Mouse (Mus musculus) liver, embryonic 14 days (tissue): ENCODE measurements around the gene Klk1b5. TPM values are rescaled to one million over a fixed set of nuclear protein-coding genes. Genes with fewer than 3 reads are reported as not detected.

Experiments
- polyA plus RNA-seq: library from polyadenylated mRNA; depleted of rRNA; stranded (reverse); fragments of >200 nt; gene quantifications from 2 replicates; pipeline ENCODE4 v1.2.3, GENCODE M21; 2012; rRNA removed

The Klk1b5 gene
- polyA plus RNA-seq = not detected in 2 replicates

GRCm38 (mm10) chr7:44215645-44216044, at the start of gene Klk1b5:
Gene Klk1b5, plus strand, starts transcription at chr7:44215945.

GRCm38 (mm10) chr7:44187936-44188335, 27.8 kb upstream of the Klk1b5 start, which contains the start of gene Klk1b24:
Gene Klk1b24, plus strand, starts transcription at chr7:44188236.

GRCm38 (mm10) chr7:44197891-44198290, 17.9 kb upstream of the Klk1b5 start, which contains the start of gene Klk1b3:
Gene Klk1b3, plus strand, starts transcription at chr7:44198191.

GRCm38 (mm10) chr7:44207135-44207534, 8.6 kb upstream of the Klk1b5 start, which contains the start of gene Klk1b4:
Gene Klk1b4, plus strand, starts transcription at chr7:44207435.

GRCm38 (mm10) chr7:44225076-44225475, 9.3 kb downstream of the Klk1b5 start, which contains the start of gene Klk1:
Gene Klk1, plus strand, starts transcription at chr7:44225360.

GRCm38 (mm10) chr7:44235909-44236308, 20.2 kb downstream of the Klk1b5 start, which contains the start of gene Gm36864:
Gene Gm36864, plus strand, starts transcription at chr7:44236177.

GRCm38 (mm10) chr7:44246055-44246983, 30.6 kb downstream of the Klk1b5 start, which contains the start of the genes 1700028J19Rik and 2410002F23Rik:
Gene 1700028J19Rik, minus strand, starts transcription at chr7:44246695.
Gene 2410002F23Rik, plus strand, starts transcription at chr7:44246722.

GRCm38 (mm10) chr7:44257278-44257677, 41.5 kb downstream of the Klk1b5 start, which contains the start of gene Acp4:
Gene Acp4, minus strand, starts transcription at chr7:44257378.

GRCm38 (mm10) chr7:44261147-44261546, 45.4 kb downstream of the Klk1b5 start, which contains the start of gene Gm15517:
Gene Gm15517, plus strand, starts transcription at chr7:44261447.

Other genes with a start within 250 kb of the Klk1b5 start
- not detected in 2 replicates for gene Klk1b1, start 249.2 kb upstream of the Klk1b5 start, polyA plus RNA-seq
- not detected in 2 replicates for gene Klk1b9, start 239.9 kb upstream of the Klk1b5 start, polyA plus RNA-seq
- gene Klk1b11, start 220.1 kb upstream of the Klk1b5 start, polyA plus RNA-seq = not detected in 2 replicates
- not detected in 2 replicates for gene Klk1b26, start 203.8 kb upstream of the Klk1b5 start, polyA plus RNA-seq
- gene Klk1b27, start 163.7 kb upstream of the Klk1b5 start, polyA plus RNA-seq = not detected in 2 replicates
- not detected in 2 replicates for gene Klk1b21, start 113.6 kb upstream of the Klk1b5 start, polyA plus RNA-seq
- not detected in 2 replicates for gene Klk1b22, start 103.3 kb upstream of the Klk1b5 start, polyA plus RNA-seq
- not detected in 2 replicates for gene Klk1b16, start 79.2 kb upstream of the Klk1b5 start, polyA plus RNA-seq
- gene Klk1b24, start 27.7 kb upstream of the Klk1b5 start, polyA plus RNA-seq = not detected in 2 replicates
- not detected in 2 replicates for gene Klk1b3, start 17.8 kb upstream of the Klk1b5 start, polyA plus RNA-seq
- gene Klk1b4, start 8.5 kb upstream of the Klk1b5 start, polyA plus RNA-seq = not detected in 2 replicates
- 0.03 TPM in 1 of 2 replicates, not detected in the other for gene Klk1, start 9.4 kb downstream of the Klk1b5 start, polyA plus RNA-seq
- not detected in 2 replicates for gene Gm36864, start 20.2 kb downstream of the Klk1b5 start, polyA plus RNA-seq
- 1.0 TPM in 2 replicates for gene 1700028J19Rik, start 30.8 kb downstream of the Klk1b5 start, polyA plus RNA-seq
- 40.7 and 42.2 TPM in 2 replicates for gene 2410002F23Rik, start 30.8 kb downstream of the Klk1b5 start, polyA plus RNA-seq
- not detected in 2 replicates for gene Acp4, start 41.4 kb downstream of the Klk1b5 start, polyA plus RNA-seq
- gene Gm15517, start 45.5 kb downstream of the Klk1b5 start, polyA plus RNA-seq = not detected in 2 replicates
- 0.36 and 0.86 TPM in 2 replicates for gene Clec11a, start 91.0 kb downstream of the Klk1b5 start, polyA plus RNA-seq
- gene Shank1, start 94.3 kb downstream of the Klk1b5 start, polyA plus RNA-seq = 0.02 and 0.03 TPM in 2 replicates
- gene Syt3, start 168.2 kb downstream of the Klk1b5 start, polyA plus RNA-seq = 0.02 TPM in 2 replicates
- gene 1700008O03Rik, start 169.9 kb downstream of the Klk1b5 start, polyA plus RNA-seq = 0.12 and 0.18 TPM in 2 replicates
- gene Lrrc4b, start 213.1 kb downstream of the Klk1b5 start, polyA plus RNA-seq = 0.02 and 0.09 TPM in 2 replicates
- 6.9 and 9.4 TPM in 2 replicates for gene Aspdh, start 249.4 kb downstream of the Klk1b5 start, polyA plus RNA-seq